Mouse (Mus musculus) heart, postnatal 14 days (tissue): ENCODE measurements around the gene Atp1a2. TPM values are rescaled to one million over a fixed set of nuclear protein-coding genes. Genes with fewer than 3 reads are reported as not detected.

Experiments
- DNase-seq, 2 experiments: peaks; one replicate each; pipeline ENCODE4 v3.0.0; 2021 to 2022
- intact Hi-C: fragments of 180-260 bp; cut with DNase I; formaldehyde crosslinking; loops from one replicate; pipeline ENCODE4 v1.15.1; 2025
- total RNA-seq, 2 experiments: library from RNA; stranded (reverse); gene quantifications; 2 replicates each; pipeline ENCODE4 v1.2.3; 2021

The Atp1a2 gene
- total RNA-seq, 2 experiments from 2014 or later, result 448 to 458 TPM

GRCm38 (mm10) chr1:172325680-172326535, 28.0 kb upstream of the Atp1a2 start:
- intact Hi-C loops, result no loop called here
- peak; percentile 65 to 71 for DNase-seq

- peak; percentile 80 to 85 for DNase-seq
Measured at GRCm38 (mm10) chr1:172324725-172325124, 26.9 kb upstream of the Atp1a2 start.

GRCm38 (mm10) chr1:172323801-172324359, 26.0 kb upstream of the Atp1a2 start:
- no peak for DNase-seq
- intact Hi-C loops, result no loop called here

More at GRCm38 (mm10) chr1:172324725-172325124, 26.9 kb upstream of the Atp1a2 start:
- intact Hi-C loops, result no loop called here

- no peak for DNase-seq
- intact Hi-C loops, result no loop called here
Measured at GRCm38 (mm10) chr1:172323298-172323697, 25.4 kb upstream of the Atp1a2 start.

GRCm38 (mm10) chr1:172322725-172323124, 24.9 kb upstream of the Atp1a2 start:
- intact Hi-C loops, result no loop called here
- no peak for DNase-seq

GRCm38 (mm10) chr1:172319921-172320411, 22.1 kb upstream of the Atp1a2 start:
- intact Hi-C loops, result loop anchor here (10.0 kb wide), 1 partner anchor 505 kb away; no protein-coding TSS in a partner anchor

GRCm38 (mm10) chr1:172319346-172319745, 21.5 kb upstream of the Atp1a2 start:
- intact Hi-C loops, result loop anchor here (10.0 kb wide), 1 partner anchor 505 kb away; no protein-coding TSS in a partner anchor
- no peak for DNase-seq

More at GRCm38 (mm10) chr1:172319921-172320411, 22.1 kb upstream of the Atp1a2 start:
- DNase-seq, result no peak

GRCm38 (mm10) chr1:172318424-172319035, 20.7 kb upstream of the Atp1a2 start:
- no peak for DNase-seq
- intact Hi-C loops, result loop anchor here (10.0 kb wide), 1 partner anchor 504 kb away; no protein-coding TSS in a partner anchor

- DNase-seq, result no peak
- intact Hi-C loops, result loop anchor here (10.0 kb wide), 1 partner anchor 503 kb away; no protein-coding TSS in a partner anchor
Measured at GRCm38 (mm10) chr1:172317946-172318345, 20.1 kb upstream of the Atp1a2 start.

- intact Hi-C loops, result loop anchor here (10.0 kb wide), 1 partner anchor 503 kb away; no protein-coding TSS in a partner anchor
- no peak for DNase-seq
Measured at GRCm38 (mm10) chr1:172317431-172317830, 19.6 kb upstream of the Atp1a2 start.

GRCm38 (mm10) chr1:172314911-172315310, 17.0 kb upstream of the Atp1a2 start:
- DNase-seq, result no peak
- intact Hi-C loops, result loop anchor here (5.0 to 10.0 kb wide), 2 partner anchors 268 to 500 kb away; no protein-coding TSS in a partner anchor

GRCm38 (mm10) chr1:172313613-172314411, 15.9 kb upstream of the Atp1a2 start:
- no peak for DNase-seq
- intact Hi-C loops, result loop anchor here (5.0 to 10.0 kb wide), 2 partner anchors 267 to 499 kb away; no protein-coding TSS in a partner anchor

GRCm38 (mm10) chr1:172312768-172313561, 15.1 kb upstream of the Atp1a2 start:
- intact Hi-C loops, result loop anchor here (1.0 to 10.0 kb wide), 4 partner anchors 151 to 498 kb away; partner anchors contain the start of gene Dcaf8
- no peak for DNase-seq

GRCm38 (mm10) chr1:172311921-172312767, 14.3 kb upstream of the Atp1a2 start:
- DNase-seq, result peak; percentile 88 to 92
- intact Hi-C loops, result loop anchor here (1.0 to 10.0 kb wide), 4 partner anchors 150 to 497 kb away; partner anchors contain the start of gene Dcaf8

GRCm38 (mm10) chr1:172311248-172311906, 13.5 kb upstream of the Atp1a2 start:
- DNase-seq, result peak; percentile 62 to 65
- intact Hi-C loops, result loop anchor here (5.0 to 10.0 kb wide), 2 partner anchors 264 to 497 kb away; no protein-coding TSS in a partner anchor

GRCm38 (mm10) chr1:172309699-172310398, 12.0 kb upstream of the Atp1a2 start:
- intact Hi-C loops, result loop anchor here (5.0 to 10.0 kb wide), 3 partner anchors 95 to 495 kb away; partner anchors contain the start of gene Casq1
- peak; percentile 91 to 95 for DNase-seq
